Mouse (Mus musculus): ENCODE data around the gene Dnah7c.

GRCm38 (mm10) chr1:46849758-46850157 is 424.4 kb downstream of the Dnah7c start:
- TF ChIP-seq CTCF (IDR thresholded peaks at IDR 0.05; ENCODE audit: insufficient read depth, low read length) (0 out of 2 replicates have a peak, but pooled peaks have one; percentile 0), POLR2A (IDR thresholded peaks at IDR 0.05; ENCODE audit: borderline replicate concordance, extremely low read depth, low read depth, low read length) (no peak)
